Mouse (Mus musculus) stomach, embryonic 14.5 days (tissue): Measurements from ENCODE around the gene Gnl2. TPM values are rescaled to one million over a fixed set of nuclear protein-coding genes. Genes with fewer than 3 reads are reported as not detected.

Experiments used
- ATAC-seq: fragments of 200-750 bp; cut with Nextera tagmentation; 2 replicates; pipeline ENCODE4 v1.8.0; 2017; ENCODE audit warnings: low read depth, moderate TSS enrichment; ENCODE audit not compliant: insufficient number of reproducible peaks, insufficient read depth, low FRiP score
- H3K27ac ChIP-seq: fragments of 300-500 bp; sonication (generic); 2 replicates; pipeline ENCODE4 v1.5.1; 2014; ENCODE audit warnings: mild to moderate bottlenecking, low read length, moderate library complexity, mixed read lengths
- H3K27me3 ChIP-seq: fragments of 300-500 bp; sonication (generic); 2 replicates; pipeline ENCODE4 v1.6.1; 2014; ENCODE audit warnings: low read length, control low read depth, mixed read lengths; ENCODE audit not compliant: control insufficient read depth, insufficient read depth
- H3K36me3 ChIP-seq: fragments of 300-500 bp; sonication (generic); 2 replicates; pipeline ENCODE4 v1.6.1; 2014; ENCODE audit warnings: mild to moderate bottlenecking, control low read depth, low read length, moderate library complexity, mixed read lengths; ENCODE audit not compliant: control insufficient read depth, insufficient read depth
- H3K4me1 ChIP-seq: fragments of 300-500 bp; sonication (generic); 2 replicates; pipeline ENCODE4 v1.6.1; 2014; ENCODE audit warnings: low read length, control low read depth, mixed read lengths; ENCODE audit not compliant: control insufficient read depth, insufficient read depth
- H3K4me2 ChIP-seq: fragments of 300-500 bp; sonication (generic); replicated peaks from 2 replicates; pipeline ENCODE4 v1.6.1; 2014; ENCODE audit warnings: low read depth, low read length, control low read depth
- H3K4me3 ChIP-seq: fragments of 300-500 bp; sonication (generic); 2 replicates; pipeline ENCODE4 v1.5.1; 2014; ENCODE audit warnings: low read depth, low read length, control low read depth
- H3K9ac ChIP-seq: fragments of 300-500 bp; sonication (generic); replicated peaks from 2 replicates; pipeline ENCODE4 v1.6.1; 2014; ENCODE audit warnings: low read depth, mild to moderate bottlenecking, control low read depth, low read length, moderate library complexity, mixed read lengths
- H3K9me3 ChIP-seq: fragments of 300-500 bp; sonication (generic); 2 replicates; pipeline ENCODE4 v1.6.1; 2016; ENCODE audit warnings: low read depth, low read length, control low read depth; ENCODE audit not compliant: control insufficient read depth
- WGBS: fragments of 180-500 bp; shearing (Covaris S2); extraction: QIAGEN DNeasy Blood & Tissue Kit; methylation state at CpG from one replicate; pipeline ENCODE4 v1.1.7; 2014; 5-methylcytosine and 5-hydroxymethylcytosine counted together
- polyA plus RNA-seq: library from polyadenylated mRNA; unstranded; fragments of >200 nt; fragmentation: Nextera tagmentation; extraction: Ambion mirVana; gene quantifications from 2 replicates; pipeline ENCODE4 v1.2.1, GENCODE M21; 2014

Gnl2 gene
- polyA plus RNA-seq, 1 experiment from 2014 or later = 84.6 TPM

- H3K9ac ChIP-seq = no peak overlapping the region
- H3K4me2 ChIP-seq = no peak overlapping the region
- H3K4me3 ChIP-seq = no peak overlapping the region
- H3K27me3 ChIP-seq = peaks cover 6% of the 10 kb centered on the region; the same call in 1 of the 2 replicates
- WGBS = 53% methylated on average over 8 of the region's 8 CpGs
- no peaks in the 10 kb centered on the region for H3K36me3 ChIP-seq
- no peak overlapping the region for H3K27ac ChIP-seq
- H3K9me3 ChIP-seq = no peaks in the 10 kb centered on the region
- H3K4me1 ChIP-seq = no peaks in the 10 kb centered on the region
- no peak for ATAC-seq
Observed at GRCm38 (mm10) chr4:125008712-125009111, 7.7 kb upstream of the Gnl2 start.

- Histone ChIP-seq H3K36me3 (no peaks in the 10 kb centered on the region), H3K9me3 (no peaks in the 10 kb centered on the region), H3K4me3 (no peak overlapping the region), H3K27me3 (no peaks in the 10 kb centered on the region), H3K4me1 (no peaks in the 10 kb centered on the region), H3K4me2 (no peak overlapping the region), H3K27ac (no peak overlapping the region), H3K9ac (no peak overlapping the region)
- no peak for ATAC-seq
- WGBS = 66% methylated on average over 11 of the region's 11 CpGs
Observed at GRCm38 (mm10) chr4:125017431-125017830, 1.0 kb downstream of the Gnl2 start.

DNA sequence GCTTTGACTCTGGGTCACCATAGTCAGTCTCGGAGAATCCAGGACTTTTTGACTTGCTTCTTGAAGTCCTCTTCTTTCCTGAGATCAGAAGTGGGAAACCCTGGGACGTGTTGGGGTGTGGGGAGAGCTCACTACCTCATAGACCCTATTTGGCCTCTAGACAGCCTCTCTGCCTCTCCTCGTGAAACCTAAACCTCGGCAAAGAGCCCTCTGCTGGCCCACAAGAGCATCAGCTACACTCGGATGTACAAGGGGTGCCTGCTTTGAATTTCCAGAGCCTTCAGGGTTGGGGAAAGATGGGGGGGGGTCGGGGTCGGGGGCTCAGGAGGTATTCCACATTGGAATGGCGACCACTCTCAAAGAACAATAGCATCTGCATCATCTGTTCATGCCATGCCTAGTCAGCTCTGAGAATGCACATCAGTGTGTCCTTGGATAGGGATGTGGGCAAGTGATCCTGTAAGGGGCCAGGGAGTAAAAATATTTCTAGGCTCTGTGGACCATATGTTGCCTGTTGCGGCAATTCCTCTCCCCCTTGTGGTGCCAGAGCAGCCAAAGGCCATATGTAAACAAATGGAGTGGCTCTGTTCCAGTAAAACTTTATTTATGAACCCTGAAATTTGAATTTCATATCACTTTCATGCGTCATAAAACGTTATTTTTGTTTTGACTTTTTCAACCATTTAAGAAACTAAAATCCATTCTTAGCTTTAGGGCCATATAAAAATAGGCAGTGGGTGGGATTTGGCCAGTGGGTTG is 4.6 kb downstream of the Gnl2 start:
- H3K4me3 ChIP-seq = no peak overlapping the region
- no peaks in the 10 kb centered on the region for H3K4me1 ChIP-seq
- H3K9me3 ChIP-seq = no peaks in the 10 kb centered on the region
- 35% methylated on average over 11 of the region's 11 CpGs for WGBS
- no peak overlapping the region for H3K27ac ChIP-seq
- no peak overlapping the region for H3K9ac ChIP-seq
- ATAC-seq = no peak
- H3K36me3 ChIP-seq = no peaks in the 10 kb centered on the region
- H3K27me3 ChIP-seq = no peaks in the 10 kb centered on the region
- H3K4me2 ChIP-seq = no peak overlapping the region

GRCm38 (mm10) chr4:125029891-125030614 is 13.7 kb downstream of the Gnl2 start:
- H3K36me3 ChIP-seq = peaks cover 2% of the 10 kb centered on the region; the same call in 1 of the 2 replicates
- H3K4me1 ChIP-seq = peaks cover 9% of the 10 kb centered on the region
- H3K9ac ChIP-seq = peak overlapping the region; percentile 92
- 1% methylated on average over 50 of the region's 50 CpGs for WGBS
- ATAC-seq = peak; percentile 99
- peak overlapping the region; percentile 94 for H3K4me2 ChIP-seq
- H3K9me3 ChIP-seq = no peaks in the 10 kb centered on the region
- H3K27ac ChIP-seq = no peak overlapping the region
- H3K4me3 ChIP-seq = peak overlapping the region; percentile 99
- no peaks in the 10 kb centered on the region for H3K27me3 ChIP-seq

GRCm38 (mm10) chr4:125034341-125034740 is 18.0 kb downstream of the Gnl2 start:
- 87% methylated on average over 4 of the region's 4 CpGs for WGBS

DNA sequence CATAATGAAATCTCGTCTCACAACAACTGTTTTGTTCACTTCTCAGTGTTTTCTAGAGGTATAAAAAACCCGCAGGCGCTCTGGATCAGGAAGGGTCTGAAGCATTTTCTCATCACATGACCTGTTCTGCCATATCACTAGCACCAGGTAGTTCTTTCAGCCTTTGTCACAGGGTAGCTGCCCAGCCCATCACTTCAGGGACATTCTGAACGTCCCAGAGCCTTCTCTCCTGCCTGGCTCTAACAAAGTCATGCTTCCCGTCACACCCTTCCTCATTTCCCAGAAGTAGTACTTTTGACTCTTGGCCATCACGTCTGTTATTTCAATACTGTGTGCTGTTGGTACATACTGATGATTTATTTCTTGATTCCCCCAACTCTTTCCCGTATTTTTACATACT is 28.1 kb downstream of the Gnl2 start:
- 84% methylated on average over 7 of the region's 7 CpGs for WGBS
- Histone ChIP-seq H3K4me2 (no peak overlapping the region), H3K36me3 (peaks cover 80% of the 10 kb centered on the region)

More at GRCm38 (mm10) chr4:125034341-125034740, 18.0 kb downstream of the Gnl2 start:
- Histone ChIP-seq H3K4me1 (peaks cover 9% of the 10 kb centered on the region), H3K36me3 (peaks cover 26% of the 10 kb centered on the region; the same call in 1 of the 2 replicates), H3K27me3 (no peaks in the 10 kb centered on the region), H3K4me3 (no peak overlapping the region), H3K27ac (no peak overlapping the region), H3K9me3 (no peaks in the 10 kb centered on the region), H3K9ac (no peak overlapping the region), H3K4me2 (no peak overlapping the region)
- ATAC-seq = no peak

DNA sequence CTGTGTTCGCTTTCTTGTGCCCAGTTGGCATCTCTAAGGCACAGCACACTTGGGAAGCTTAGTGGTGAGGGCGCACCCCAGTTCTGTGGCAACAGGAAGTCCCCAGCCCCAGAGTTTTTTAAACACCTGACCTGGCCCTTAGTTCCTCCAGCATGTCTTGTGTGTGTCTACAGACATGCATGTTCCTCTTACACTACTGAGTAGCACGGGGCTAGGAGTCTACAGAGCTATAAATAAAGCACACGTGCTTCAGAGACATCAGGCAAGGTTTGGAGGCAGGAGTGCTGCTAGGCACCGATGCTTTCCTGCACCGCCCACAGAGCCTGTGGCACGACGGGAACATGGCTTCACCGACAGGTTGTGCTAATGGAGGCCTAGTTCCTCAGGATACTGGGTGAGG is 39.0 kb downstream of the Gnl2 start:
- 89% methylated on average over 9 of the region's 9 CpGs for WGBS
- H3K4me1 ChIP-seq = no peaks in the 10 kb centered on the region
- H3K4me2 ChIP-seq = no peak overlapping the region
- H3K4me3 ChIP-seq = no peak overlapping the region
- no peak overlapping the region for H3K9ac ChIP-seq
- H3K27me3 ChIP-seq = no peaks in the 10 kb centered on the region
- no peaks in the 10 kb centered on the region for H3K9me3 ChIP-seq
- no peak overlapping the region for H3K27ac ChIP-seq
- ATAC-seq = no peak
- H3K36me3 ChIP-seq = peaks cover 46% of the 10 kb centered on the region

More for the DNA sequence above, 28.1 kb downstream of the Gnl2 start:
- Histone ChIP-seq H3K9ac (no peak overlapping the region), H3K4me3 (no peak overlapping the region), H3K27me3 (no peaks in the 10 kb centered on the region), H3K27ac (no peak overlapping the region), H3K9me3 (no peaks in the 10 kb centered on the region), H3K4me1 (no peaks in the 10 kb centered on the region)
- ATAC-seq = no peak

DNA sequence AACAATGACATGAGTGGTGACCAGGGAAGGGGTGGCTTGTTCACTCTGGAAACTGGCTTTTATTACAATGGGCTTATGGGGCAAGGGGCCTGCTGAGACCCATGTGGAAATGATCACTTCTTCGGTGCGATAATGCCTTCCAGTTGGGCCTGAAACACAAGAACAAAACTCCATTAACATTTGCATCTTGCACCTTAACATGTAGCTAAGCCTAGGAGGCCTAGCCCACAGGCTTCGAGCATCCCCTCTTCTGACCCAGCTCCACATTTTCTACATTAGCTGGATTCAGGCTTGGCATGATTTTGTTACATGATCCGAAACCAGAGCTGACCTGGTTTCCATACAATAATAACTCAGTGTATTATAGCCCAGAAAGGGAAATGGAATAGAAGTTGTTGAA is 40.1 kb downstream of the Gnl2 start:
- Histone ChIP-seq H3K27ac (no peak overlapping the region), H3K9me3 (no peaks in the 10 kb centered on the region), H3K4me3 (no peak overlapping the region), H3K9ac (no peak overlapping the region), H3K36me3 (peaks cover 40% of the 10 kb centered on the region), H3K4me2 (no peak overlapping the region), H3K27me3 (no peaks in the 10 kb centered on the region), H3K4me1 (no peaks in the 10 kb centered on the region)
- ATAC-seq = no peak
- WGBS = 89% methylated on average over 4 of the region's 4 CpGs
